In genomic region chr5:132231280-132232047, GRCm38 (mm10) we compare ENCODE assay signal across 9 mouse cellular contexts.
A peak's percentile ranks its signal among the peaks of the same experiment; 100 is the strongest.
DNase-seq lines count a peak whose midpoint lies in the region; ATAC-seq and TF ChIP-seq lines count a peak whose summit lies in the region.
"Had no signal": no experiment of that assay in that cellular context is flagged by ENCODE, and none has a peak within 500 bp of the region (broad histone marks: within the 10 kb centered on the region; RNA-seq: fewer than 3 reads in every experiment).

No protein-coding gene starts in this region.

- H3K36me3 ChIP-seq in forebrain, embryonic 10.5 days (replicated peaks) = no peaks in the 10 kb centered on the region
- no peaks in the 10 kb centered on the region for H3K36me3 ChIP-seq in heart, embryonic 14.5 days (ENCODE audit: control insufficient read depth, insufficient read depth, low read length)
- H3K36me3 ChIP-seq in kidney, embryonic 16.5 days (ENCODE audit: insufficient read depth, low read length) = no peaks in the 10 kb centered on the region
- no peaks in the 10 kb centered on the region for H3K36me3 ChIP-seq in limb, embryonic 14.5 days (ENCODE audit: control insufficient read depth, insufficient read depth, low read length)
- H3K36me3 ChIP-seq in neural tube, embryonic 11.5 days (ENCODE audit: control insufficient read depth, insufficient read depth, low read length) = no peaks in the 10 kb centered on the region

- no peak for ATAC-seq in heart, embryonic 14.5 days (ENCODE audit: insufficient number of reproducible peaks, insufficient read depth, low FRiP score, low read depth)
- peak; percentile 85 for ATAC-seq in kidney, embryonic 16.5 days (ENCODE audit: low FRiP score, low TSS enrichment)
- ATAC-seq in limb, embryonic 14.5 days (ENCODE audit: low FRiP score, low read depth) = peak; percentile 73
- no peak; the same call in 1 of the 2 replicates for ATAC-seq in neural tube, embryonic 11.5 days (ENCODE audit: insufficient read depth, low FRiP score, low TSS enrichment)

- no peak for TF ChIP-seq POLR2A in limb, embryonic 14.5 days (IDR thresholded peaks at IDR 0.05; ENCODE audit: borderline replicate concordance, extremely low read depth, insufficient read depth, insufficient read length)

- peaks cover 42% of the 10 kb centered on the region for H3K4me1 ChIP-seq in forebrain, embryonic 10.5 days
- H3K4me1 ChIP-seq in heart, embryonic 14.5 days (ENCODE audit: control insufficient read depth in 2 of 2, insufficient read depth in 2 of 2, low read length in 2 of 2) = peaks cover 11 to 24% of the 10 kb centered on the region in 2 experiments
- H3K4me1 ChIP-seq in kidney, embryonic 16.5 days (ENCODE audit: insufficient read depth, low read length) = peaks cover 24% of the 10 kb centered on the region
- peaks cover 16% of the 10 kb centered on the region for H3K4me1 ChIP-seq in limb, embryonic 14.5 days (ENCODE audit: control insufficient read depth, insufficient read depth, low read length)
- peaks cover 19% of the 10 kb centered on the region for H3K4me1 ChIP-seq in neural tube, embryonic 11.5 days (ENCODE audit: control insufficient read depth, insufficient read depth, low read length)

- peak; percentile 16 to 31 for DNase-seq in urinary bladder, adult 18-20 months (ENCODE audit: low spot score in 2 of 2)
- DNase-seq in urinary bladder, postnatal 10 days (ENCODE audit: low spot score) = no peak
- DNase-seq in forebrain, embryonic 10.5 days (ENCODE audit: extremely low spot score, low spot score) = peak; percentile 60
- peak; percentile 74 for DNase-seq in limb, embryonic 14.5 days (ENCODE audit: low spot score)
- DNase-seq in neural tube, embryonic 11.5 days (ENCODE audit: low spot score) = peak; percentile 78
- peak; percentile 55 for DNase-seq in urinary bladder, postnatal 14 days (ENCODE audit: low spot score)

- no peak overlapping the region for H3K4me3 ChIP-seq in forebrain, embryonic 10.5 days
- H3K4me3 ChIP-seq in heart, embryonic 14.5 days (ENCODE audit: control insufficient read depth in 1 of 2, insufficient read depth in 1 of 2, low read depth in 1 of 2, low read length in 2 of 2) = no peak overlapping the region
- no peak overlapping the region for H3K4me3 ChIP-seq in kidney, embryonic 16.5 days (ENCODE audit: low read length)
- no peak overlapping the region for H3K4me3 ChIP-seq in limb, embryonic 14.5 days (replicated peaks; ENCODE audit: low read length)
- H3K4me3 ChIP-seq in neural tube, embryonic 11.5 days (ENCODE audit: low read depth, low read length) = no peak overlapping the region

- H3K9me3 ChIP-seq in forebrain, embryonic 10.5 days = no peaks in the 10 kb centered on the region
- H3K9me3 ChIP-seq in heart, embryonic 14.5 days (ENCODE audit: control insufficient read depth, low read length) = no peaks in the 10 kb centered on the region
- H3K9me3 ChIP-seq in kidney, embryonic 16.5 days (ENCODE audit: low read length) = no peaks in the 10 kb centered on the region
- H3K9me3 ChIP-seq in limb, embryonic 14.5 days (ENCODE audit: control insufficient read depth, low read length) = no peaks in the 10 kb centered on the region
- no peaks in the 10 kb centered on the region for H3K9me3 ChIP-seq in neural tube, embryonic 11.5 days (ENCODE audit: control insufficient read depth, low read length)

- WGBS in forebrain, embryonic 10.5 days = 32% methylated on average over 10 of the region's 10 CpGs
- WGBS in heart, embryonic 14.5 days = 32% methylated on average over 10 of the region's 10 CpGs
- WGBS in kidney, embryonic 16.5 days = 20% methylated on average over 10 of the region's 10 CpGs
- 34% methylated on average over 10 of the region's 10 CpGs for WGBS in limb, embryonic 14.5 days
- WGBS in neural tube, embryonic 11.5 days = 48% methylated on average over 10 of the region's 10 CpGs

- no peak overlapping the region for H3K9ac ChIP-seq in heart, embryonic 14.5 days (ENCODE audit: low read length)
- no peak overlapping the region for H3K9ac ChIP-seq in kidney, embryonic 16.5 days (replicated peaks; ENCODE audit: low read length)
- no peak overlapping the region for H3K9ac ChIP-seq in limb, embryonic 14.5 days (ENCODE audit: low read depth, low read length, severe bottlenecking)
- no peak overlapping the region for H3K9ac ChIP-seq in neural tube, embryonic 11.5 days (ENCODE audit: low read length)

- H3K27ac ChIP-seq in forebrain, embryonic 10.5 days = peak overlapping the region; percentile 51
- H3K27ac ChIP-seq in heart, embryonic 14.5 days (replicated peaks in 1 of 2; ENCODE audit: control insufficient read depth in 1 of 2, insufficient read depth in 1 of 2, low read depth in 2 of 2, low read length in 2 of 2) = no peak overlapping the region
- H3K27ac ChIP-seq in kidney, embryonic 16.5 days (ENCODE audit: low read length) = no peak overlapping the region
- no peak overlapping the region for H3K27ac ChIP-seq in limb, embryonic 14.5 days (replicated peaks; ENCODE audit: low read depth, low read length)
- H3K27ac ChIP-seq in neural tube, embryonic 11.5 days (ENCODE audit: low read depth, low read length) = no peak overlapping the region

- H3K4me2 ChIP-seq in heart, embryonic 14.5 days (ENCODE audit: low read length) = 0 out of 2 replicates have a peak overlapping the region, but pooled peaks have one; percentile 5
- H3K4me2 ChIP-seq in kidney, embryonic 16.5 days (replicated peaks; ENCODE audit: low read depth, low read length) = 0 out of 2 replicates have a peak overlapping the region, but pooled peaks have one; percentile 0
- no peak overlapping the region for H3K4me2 ChIP-seq in limb, embryonic 14.5 days (replicated peaks; ENCODE audit: low read depth, low read length, severe bottlenecking)
- no peak overlapping the region for H3K4me2 ChIP-seq in neural tube, embryonic 11.5 days (ENCODE audit: low read depth)

- H3K27me3 ChIP-seq in forebrain, embryonic 10.5 days (ENCODE audit: poor library complexity, severe bottlenecking) = peaks cover 16% of the 10 kb centered on the region; the same call in 1 of the 2 replicates
- no peaks in the 10 kb centered on the region; the same call in 1 of the 2 replicates for H3K27me3 ChIP-seq in heart, embryonic 14.5 days (ENCODE audit: control insufficient read depth, insufficient read depth, low read length)
- no peaks in the 10 kb centered on the region for H3K27me3 ChIP-seq in kidney, embryonic 16.5 days (ENCODE audit: insufficient read depth, low read length)
- H3K27me3 ChIP-seq in limb, embryonic 14.5 days (ENCODE audit: control insufficient read depth, insufficient read depth, low read length) = no peaks in the 10 kb centered on the region
- no peaks in the 10 kb centered on the region for H3K27me3 ChIP-seq in neural tube, embryonic 11.5 days (ENCODE audit: control insufficient read depth, insufficient read depth, low read length)
- H3K27me3 ChIP-seq: CH12.LX had no signal

Comparison
In these comparisons a context has a peak if more than half of its experiments do, and no peak if none do; other contexts are left out.
1. ATAC-seq: peak in kidney, embryonic 16.5 days (single experiment) and limb, embryonic 14.5 days (single experiment); none in heart, embryonic 14.5 days (single experiment) and neural tube, embryonic 11.5 days (single experiment).
2. H3K4me2 ChIP-seq: peak in heart, embryonic 14.5 days (single experiment) and kidney, embryonic 16.5 days (single experiment); none in limb, embryonic 14.5 days (single experiment) and neural tube, embryonic 11.5 days (single experiment).